Mouse (Mus musculus): ENCODE measurements at regions not wholly inside any gene's neighbourhood (a gene's known extent, or its start where the extent isn't known, plus 50 kb on each side); places are given as distances from the start of the nearest gene placed in this dataset.

DNA sequence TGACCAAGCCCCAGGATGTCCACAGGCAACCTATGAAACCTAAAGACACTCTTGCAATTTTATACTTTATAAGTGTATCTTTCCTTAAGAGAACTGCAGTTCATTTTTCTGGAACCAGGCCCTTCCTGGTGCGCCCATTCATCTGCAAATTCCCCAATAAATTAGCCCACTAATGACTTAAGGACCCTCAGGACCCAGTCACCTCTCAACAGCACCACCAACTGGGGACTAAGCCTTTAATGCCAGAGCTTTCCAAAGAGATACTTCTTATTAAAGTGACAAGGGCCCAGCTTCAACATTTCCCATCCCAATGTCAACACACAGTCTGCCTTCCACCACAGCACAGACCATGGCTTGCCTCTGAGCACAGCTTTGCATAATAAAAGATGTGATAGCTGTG, 237.6 kb upstream of the Pabpc6 start:
- no peak for DNase-seq (ENCODE audit: low read depth)

DNA sequence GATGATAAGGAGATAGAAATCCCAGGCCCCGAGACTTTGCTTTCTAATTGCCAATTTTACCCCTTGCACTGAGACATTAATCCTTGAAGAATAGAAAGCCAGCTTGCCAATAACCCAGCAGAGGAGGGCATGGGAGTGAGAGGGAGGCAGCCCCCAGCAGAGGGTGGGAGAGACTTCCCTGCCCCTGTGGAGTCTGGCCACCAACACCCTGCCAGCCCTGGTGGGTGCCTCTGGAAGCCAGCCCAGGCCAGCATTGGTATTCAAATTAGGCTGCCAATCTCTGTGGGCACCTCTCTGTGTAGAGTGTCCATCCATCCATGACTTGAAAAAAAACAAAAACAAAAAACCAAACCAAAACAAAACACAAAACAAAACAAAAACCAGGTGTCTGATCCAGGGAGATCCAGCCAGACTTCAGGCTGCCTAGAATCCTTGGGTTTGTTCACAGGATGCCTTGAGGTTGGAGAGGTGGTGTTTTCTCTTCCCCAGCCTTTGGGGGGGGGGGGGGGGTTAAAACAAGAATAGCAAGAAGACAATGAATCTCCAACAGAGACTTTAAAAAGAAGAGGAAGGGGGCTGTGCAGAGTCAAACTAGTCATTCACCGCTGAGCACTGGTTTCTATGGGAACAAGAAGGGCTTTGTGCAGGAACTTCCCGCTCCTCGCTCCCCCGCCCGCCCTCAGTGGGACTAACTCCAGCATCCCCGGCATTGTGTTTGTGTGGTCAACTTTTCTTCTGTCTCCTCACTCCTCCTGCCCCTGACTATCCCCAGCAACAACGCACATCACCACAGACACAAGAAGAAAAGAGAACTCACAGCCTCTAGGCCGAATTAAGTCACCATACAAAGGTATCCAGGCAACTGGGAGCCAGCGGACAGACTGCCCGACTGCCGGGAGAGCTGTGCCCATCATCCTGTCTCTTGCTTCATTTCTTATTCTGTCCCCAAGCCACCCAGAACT, 236.3 kb upstream of the Pabpc6 start:
- no peak for DNase-seq (ENCODE audit: low read depth)

DNA sequence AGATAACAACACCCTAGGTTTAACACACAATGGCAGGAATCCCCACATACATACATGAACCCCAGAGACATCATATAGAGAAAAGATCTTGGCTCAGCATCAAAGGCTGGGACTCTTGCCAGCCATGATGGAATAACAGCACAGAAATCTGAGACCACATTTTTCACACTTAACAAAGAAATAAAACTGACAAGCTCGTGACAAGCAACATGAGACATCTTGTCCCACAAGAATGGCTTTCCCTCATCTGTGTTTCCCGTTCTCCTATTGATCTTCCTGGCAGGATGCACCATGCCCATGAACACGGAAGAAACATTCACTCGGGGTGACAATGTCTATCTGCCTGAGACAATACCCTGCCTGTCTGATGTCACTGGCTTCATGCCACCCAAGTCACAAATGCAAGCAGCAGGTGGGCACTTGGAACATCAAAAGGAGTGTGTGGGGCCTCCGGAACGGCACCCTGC, 235.0 kb upstream of the Pabpc6 start:
- DNase-seq (ENCODE audit: low read depth) = no peak

DNA sequence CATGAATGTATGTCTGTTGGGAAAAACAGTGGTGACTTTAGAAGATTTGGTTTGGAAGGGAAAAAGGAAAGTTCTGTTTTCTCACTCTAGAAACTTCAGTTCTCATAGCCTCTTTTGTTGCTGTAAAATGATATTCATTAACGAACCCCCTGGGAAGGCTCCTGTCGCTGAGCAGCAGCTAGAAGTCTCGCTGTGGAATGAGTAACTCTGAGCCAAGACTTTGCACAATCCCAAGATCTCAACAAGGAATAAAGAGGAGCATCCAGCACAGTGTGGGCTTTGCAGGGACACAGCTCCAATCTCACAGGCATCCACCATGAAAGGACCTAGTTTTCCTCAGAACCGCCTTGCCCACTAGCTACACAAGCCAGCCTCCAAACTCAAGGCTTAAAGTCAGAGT, 233.8 kb upstream of the Pabpc6 start:
- DNase-seq (ENCODE audit: low read depth) = no peak

DNA sequence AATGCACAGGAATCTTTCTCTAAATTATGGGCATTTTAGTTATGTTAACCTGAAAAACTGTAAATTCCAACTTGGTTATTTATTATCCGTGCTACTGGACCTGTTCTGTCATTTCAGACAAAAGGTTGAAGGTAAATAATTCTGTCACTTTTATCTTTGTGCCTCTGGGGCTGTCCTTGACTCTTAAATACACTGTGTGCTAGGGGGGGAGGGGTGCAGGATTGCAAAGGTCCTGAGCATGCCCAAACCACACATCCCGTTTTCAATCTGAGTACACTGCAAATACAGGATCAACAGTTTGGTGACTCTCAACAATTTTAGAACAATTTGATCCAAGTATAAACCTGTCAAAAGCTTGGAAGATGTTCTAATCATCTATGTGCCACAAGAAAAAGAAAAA, 227.4 kb upstream of the Pabpc6 start:
- DNase-seq (ENCODE audit: low read depth) = no peak

DNA sequence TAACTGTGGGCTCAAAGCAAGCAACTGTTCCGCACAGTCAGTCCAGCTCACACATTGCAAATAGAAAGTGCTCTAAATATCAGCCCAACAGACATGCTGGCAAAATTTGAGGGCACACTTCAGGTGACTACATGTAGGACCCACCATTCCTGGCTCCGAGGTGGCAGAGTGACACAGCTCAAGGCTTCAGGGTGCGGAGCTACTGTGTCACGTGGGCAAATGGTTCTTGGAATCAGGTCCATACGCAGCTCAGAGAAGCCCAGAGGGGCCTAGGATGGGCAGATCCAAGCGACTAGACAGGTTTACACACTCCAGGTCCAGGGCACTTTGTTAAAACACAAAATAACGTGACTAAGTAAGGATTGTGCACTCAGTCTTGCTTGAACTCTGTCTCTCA, 226.2 kb upstream of the Pabpc6 start:
- DNase-seq (ENCODE audit: low read depth) = no peak

DNA sequence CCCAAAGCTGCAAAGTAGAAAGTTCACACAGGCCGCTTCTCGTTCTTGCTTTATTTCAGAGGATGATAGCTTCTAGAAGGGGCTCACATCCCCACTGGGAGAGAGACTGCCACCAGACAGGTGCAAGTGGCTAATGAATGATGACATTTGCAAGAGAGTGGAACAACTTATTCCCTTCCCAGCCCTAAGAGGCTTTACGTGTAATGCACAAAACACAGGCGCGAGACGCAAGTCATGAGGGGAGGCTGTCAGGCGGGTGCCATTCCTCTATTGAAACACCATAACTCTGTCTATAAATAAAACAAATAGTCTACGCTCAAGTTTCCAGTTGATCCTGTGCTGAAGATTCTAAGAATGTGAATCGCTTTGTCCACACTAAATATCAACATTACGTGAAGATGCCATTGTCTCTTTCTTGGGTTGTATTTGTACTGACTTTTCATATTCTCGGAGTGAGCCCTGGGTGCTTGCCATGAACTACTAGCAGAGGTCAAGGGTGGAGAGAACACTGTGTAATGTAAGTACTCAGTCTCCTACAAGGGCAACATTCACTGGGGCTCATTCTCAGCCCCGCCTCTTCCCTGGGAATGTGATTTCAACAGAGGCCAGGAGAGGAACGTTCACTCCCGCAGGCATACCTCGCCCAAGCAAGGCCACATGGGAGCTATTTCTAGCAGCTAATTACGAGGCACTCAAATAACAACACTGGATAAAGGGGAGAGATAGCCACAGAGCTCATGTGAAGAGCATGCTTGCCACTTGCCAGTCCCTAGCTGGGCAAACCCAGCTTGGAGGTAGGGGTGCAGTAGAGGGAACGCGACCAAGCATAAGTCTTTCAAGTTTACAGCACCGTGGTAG, 225.5 kb upstream of the Pabpc6 start:
- no peak for DNase-seq (ENCODE audit: low read depth)

DNA sequence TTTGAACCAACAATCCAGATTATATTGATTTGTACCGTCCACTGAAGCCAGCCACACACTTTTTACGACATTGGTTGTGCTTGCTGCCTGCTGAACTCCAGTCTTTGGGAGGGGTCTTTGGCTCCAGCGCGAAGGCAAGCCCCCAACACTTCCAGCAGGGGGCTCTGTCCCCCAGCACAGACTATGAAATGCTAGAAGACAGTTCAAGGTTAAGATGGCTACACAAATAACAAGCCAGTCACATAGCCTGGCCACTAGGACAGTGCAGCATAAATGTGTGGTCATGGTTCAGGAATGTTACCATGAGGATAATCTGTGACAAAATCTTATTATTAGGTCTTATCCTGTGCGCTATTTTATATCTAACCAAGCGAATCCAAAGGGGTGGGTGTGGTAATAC, 224.4 kb upstream of the Pabpc6 start:
- no peak for DNase-seq (ENCODE audit: low read depth)

DNA sequence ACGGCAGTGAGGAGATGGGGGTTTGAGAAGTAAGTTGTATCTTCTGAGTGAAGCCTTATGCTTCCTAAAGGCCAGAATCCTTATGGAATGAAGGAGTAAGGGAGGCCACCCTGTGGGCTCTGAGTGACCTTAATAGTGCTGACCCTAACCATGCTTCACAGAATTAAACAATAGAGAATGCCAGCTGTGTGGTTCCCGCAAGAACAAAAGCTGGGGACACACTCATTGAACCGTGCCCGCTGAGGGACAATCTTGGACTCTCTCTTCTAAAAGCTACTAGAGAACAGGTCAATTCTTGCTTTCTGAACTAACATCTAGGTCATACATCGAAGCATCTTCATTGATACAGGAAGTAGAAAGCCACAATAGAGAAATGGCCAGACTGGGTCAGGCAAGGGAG, 223.3 kb upstream of the Pabpc6 start:
- no peak for DNase-seq (ENCODE audit: low read depth)

DNA sequence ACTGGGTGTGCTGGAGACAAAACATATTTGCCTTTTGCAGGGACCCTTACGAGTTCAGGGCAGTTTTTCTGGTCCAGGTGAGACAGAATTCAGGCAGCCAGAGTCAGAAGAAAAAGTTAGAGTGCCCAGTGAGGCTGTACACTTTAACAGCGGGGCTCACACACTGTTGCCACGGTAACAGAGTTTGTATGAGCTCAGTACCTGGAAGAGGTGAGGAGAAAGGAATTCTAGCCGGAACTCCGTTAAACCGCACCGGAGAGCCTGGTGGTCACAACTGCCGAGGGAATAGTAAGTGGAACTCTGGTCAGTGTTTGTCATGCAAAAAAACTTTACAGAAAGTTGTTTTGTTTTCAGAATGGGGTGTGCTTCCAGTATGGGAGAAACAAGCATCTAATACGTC, 222.6 kb upstream of the Pabpc6 start:
- no peak for DNase-seq (ENCODE audit: low read depth)

DNA sequence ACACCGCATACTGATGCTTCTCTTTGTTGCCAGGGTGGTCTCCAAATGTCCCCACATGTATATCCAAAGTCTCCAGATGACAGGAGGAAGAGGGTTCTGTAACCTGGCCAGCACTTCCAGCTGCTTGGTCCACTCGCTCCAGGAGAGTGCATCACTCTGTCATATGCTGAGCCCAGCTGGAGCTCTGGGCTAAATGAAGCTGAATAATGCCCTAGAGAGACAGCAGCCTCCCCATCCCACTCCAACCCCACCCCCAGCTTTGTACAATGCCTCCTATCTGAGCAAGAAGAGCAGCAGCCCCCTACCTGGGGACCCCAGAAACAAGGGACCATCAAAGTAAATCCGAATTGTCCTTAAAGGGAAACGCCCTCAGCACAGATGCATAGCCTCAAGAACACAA, 219.0 kb upstream of the Pabpc6 start:
- no peak for DNase-seq (ENCODE audit: low read depth)

DNA sequence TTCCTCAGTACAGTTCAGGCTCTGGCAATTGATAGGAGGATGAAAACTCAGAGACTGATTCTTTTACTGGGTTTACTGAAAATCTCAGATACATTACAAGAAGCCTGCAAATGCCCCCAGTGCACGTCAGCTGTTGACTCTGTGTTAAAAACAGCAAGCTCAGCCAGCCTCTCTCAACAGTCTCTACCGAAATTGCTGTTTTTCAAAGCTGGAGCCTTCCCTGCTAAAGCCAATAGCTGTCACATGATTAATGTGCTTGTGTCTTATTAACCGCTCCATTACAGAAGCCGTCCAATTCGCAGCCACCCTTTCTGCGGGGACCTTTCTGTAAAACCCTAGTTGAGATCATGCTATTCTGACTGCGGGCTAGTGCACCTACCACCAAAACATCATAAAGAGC, 215.6 kb upstream of the Pabpc6 start:
- DNase-seq (ENCODE audit: low read depth) = no peak

DNA sequence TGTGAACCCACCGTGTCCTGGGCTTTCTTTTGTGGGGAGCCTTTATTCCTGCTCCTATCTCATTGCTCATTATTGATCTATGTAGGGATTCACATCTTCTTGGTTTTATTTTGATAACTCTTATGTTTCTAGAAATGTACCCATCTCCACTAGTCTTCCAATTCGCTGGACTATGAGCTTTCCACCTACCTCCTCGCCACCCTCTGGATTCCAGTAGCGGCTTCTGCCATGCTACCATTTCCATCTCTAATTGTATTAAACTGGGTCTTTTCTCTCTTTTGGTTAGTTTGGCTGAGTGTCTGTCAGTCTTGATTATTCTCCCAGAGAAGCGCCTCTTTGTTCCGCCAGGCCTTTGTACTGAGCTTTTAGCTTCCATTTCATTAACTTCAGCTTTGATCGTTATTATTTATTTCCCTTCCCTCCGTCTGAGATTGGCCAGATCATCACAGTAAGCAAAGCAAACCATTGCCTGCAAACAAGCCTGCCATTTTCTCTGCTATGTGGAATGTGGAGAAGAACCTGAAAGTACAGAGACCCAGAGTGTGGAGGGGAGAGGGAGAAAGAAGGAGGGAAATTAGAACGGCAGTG, 213.2 kb upstream of the Pabpc6 start:
- no peak for DNase-seq (ENCODE audit: low read depth)

DNA sequence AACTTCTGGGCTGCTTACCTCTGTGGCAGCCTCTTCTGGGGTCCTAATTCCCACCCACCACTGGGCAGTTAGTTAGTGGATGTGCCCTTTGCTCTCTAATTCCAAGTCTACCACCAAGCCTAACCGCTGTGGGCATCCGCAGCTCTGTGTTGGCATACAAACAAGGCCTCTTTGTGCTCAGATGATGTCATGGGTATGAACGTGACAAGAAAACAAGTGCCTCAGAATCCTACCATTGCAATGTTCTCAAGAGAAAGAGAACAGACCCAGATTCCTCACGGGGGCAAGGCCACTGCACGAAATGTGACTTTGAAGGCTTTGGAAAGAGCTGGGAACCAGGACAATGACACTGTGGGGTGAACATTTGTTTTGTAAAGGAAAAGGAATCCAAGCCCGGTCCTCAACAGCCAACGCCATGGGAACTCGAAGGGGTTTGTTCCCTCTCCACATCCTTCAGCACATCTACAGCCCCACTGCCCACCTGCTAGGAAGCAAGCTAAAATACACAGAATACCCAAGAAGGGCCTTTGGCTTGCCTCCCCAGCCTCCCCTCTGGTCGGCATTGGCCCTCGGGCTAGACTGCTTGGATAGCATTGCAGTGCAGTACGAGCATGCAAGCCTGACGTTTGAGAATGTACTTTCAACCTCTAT, 210.2 kb upstream of the Pabpc6 start:
- no peak for DNase-seq (ENCODE audit: low read depth)

DNA sequence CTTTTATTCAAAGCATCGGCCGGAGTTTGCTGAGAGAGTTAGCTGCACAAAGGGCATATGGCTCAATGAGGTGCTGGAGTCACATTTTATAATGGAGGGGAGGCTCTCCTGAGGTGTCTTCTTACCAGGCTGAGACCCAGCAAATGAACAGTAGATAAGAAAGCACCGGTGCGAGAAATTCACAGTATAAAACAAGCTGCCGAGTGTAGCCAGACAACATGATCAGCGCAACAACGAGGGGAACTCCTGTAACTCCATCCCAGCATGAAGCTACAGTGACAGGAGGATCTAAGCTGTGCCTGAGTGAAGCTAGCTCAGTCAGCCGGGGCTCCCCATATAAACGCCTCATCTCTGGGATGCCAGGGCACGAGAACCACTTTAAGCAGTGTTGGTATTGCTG, 204.2 kb upstream of the Pabpc6 start:
- DNase-seq (ENCODE audit: low read depth) = no peak

DNA sequence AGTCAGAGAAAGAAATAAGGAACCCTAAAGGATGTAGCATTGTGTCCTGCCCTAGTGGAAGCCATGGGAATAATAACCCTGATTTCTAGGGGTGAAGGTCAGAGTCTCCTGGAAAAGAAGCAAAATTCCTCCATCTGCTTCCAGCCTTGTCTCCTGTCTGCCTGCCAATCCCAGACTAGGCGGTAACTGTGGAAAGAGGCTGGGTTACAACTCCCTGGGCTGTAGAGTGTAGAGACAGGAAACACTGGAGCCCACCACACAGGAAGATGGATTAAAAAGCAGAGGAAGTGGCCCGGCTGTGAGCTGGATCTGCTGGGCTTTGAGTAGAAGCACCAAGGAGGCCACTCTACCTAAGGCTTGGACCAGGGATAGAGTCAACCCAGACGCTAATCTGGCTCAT, 200.7 kb upstream of the Pabpc6 start:
- DNase-seq (ENCODE audit: low read depth) = no peak

DNA sequence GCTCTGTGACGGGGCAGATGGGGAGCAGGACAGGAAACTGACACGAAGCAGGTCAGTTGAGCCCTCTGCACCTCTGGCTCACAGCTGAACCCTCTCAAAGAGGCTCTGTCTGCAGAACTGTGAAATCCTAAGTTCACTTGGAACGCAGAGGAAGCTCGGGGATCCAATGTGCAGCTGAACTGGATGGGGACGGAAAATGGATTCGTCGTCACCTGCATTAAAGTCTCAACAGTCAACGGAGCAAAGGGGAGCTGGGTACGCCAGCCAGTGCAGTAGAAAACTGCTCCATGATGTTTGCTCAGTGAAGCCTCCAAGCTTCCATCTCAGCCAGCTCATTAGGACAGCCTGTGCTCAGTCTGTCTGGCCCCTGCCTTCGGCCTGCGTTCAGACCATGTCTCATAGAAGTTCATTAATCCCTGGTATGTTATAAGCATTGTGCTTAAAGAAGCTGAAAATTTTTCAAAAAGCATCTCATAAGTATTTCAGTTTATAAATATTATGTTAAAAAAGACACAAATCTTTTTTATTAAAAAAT, 199.3 kb upstream of the Pabpc6 start:
- no peak for DNase-seq (ENCODE audit: low read depth)

DNA sequence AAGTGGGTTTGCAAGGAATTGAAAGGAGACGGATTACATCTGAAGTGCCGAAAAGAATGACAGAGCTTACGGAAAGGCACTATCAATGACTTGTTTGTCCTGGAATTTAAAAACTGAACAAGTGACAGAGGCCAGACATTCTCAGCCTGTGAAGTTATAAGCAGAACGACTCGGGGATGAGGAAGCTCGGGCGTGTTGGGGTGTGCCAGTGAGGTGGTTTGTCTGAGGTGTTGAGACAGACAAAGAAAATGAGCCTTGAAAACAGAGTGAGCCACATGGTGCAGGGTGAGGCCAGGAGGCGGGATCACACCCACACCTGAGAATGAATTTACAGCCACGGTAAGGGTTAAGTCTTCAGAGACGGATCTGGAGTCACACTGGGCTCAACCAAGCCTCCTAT, 194.7 kb upstream of the Pabpc6 start:
- no peak for DNase-seq (ENCODE audit: low read depth)

DNA sequence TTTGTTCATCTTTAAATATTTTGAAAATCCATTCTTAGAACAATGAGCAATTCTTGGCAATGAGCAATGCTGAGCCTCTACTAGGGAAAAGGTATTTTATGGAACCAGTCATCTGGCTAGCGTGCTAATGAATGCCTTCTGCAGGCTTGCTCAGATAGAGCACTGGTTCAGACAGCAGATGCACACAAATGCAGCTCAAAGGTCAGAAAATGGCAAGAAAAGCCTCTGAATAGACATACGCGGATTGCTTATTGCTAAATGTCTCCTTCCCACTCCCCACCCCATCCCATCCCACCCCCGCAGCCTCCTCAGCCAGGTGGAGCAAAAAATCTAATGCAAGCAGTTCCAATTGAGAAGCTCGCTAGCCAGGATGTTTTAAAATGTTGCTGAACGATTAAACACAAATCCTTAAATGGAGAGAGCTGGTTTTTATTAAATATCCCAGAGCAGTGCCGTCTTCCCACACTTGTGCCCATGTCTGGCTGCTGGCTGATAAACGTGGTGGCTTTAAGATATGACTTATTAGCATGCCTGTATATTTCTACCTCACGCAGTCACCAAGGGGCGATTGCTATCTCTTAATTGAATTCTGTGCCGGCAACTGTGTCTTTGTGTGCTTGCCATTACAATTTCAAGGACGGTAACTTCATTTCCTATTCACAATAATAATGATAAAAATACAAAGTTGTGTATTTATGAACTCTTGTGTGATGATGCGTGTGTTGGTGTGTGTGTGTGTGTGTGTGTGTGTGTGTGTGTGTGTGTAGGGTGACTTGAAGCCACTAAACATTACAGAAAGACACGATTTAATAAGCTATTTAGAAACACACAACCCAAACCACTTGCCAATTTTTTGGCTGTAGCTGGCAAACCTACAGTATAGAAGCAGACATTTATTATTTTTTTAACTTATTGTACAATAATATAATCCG, 192.7 kb upstream of the Pabpc6 start:
- no peak for DNase-seq (ENCODE audit: low read depth)

DNA sequence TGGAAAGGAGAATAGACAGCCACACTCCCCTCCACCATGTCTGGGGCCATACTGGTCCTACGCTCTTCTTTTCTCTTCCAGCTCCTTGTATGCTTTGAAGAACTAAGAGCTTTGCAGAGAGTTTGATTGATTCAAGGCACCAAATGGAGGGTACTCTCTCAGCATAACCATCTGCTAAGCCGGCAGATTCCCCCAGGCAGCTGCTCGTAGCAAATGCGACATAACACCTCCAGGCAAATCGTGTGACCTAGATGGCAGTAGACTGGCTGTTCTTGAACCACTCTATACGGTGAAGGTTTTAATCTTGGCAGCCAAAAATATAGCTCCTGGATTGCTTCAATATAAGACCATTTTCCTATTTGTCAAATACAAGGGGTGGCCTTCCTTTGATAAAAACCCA, 191.8 kb upstream of the Pabpc6 start:
- DNase-seq (ENCODE audit: low read depth) = no peak

All from 416B (cell line).